9 mouse cellular contexts compared by ENCODE assay signal in genomic region chr6:38687216-38687615, GRCm38 (mm10). TPM values are rescaled to one million over a fixed set of nuclear protein-coding genes. Genes with fewer than 3 reads are reported as not detected.
A peak's percentile ranks its signal among the peaks of the same experiment; 100 is the strongest.
DNase-seq lines count a peak whose midpoint lies in the region; ATAC-seq and TF ChIP-seq lines count a peak whose summit lies in the region.
"Had no signal": no experiment of that assay in that cellular context is flagged by ENCODE, and none has a peak within 500 bp of the region (broad histone marks: within the 10 kb centered on the region; RNA-seq: fewer than 3 reads in every experiment).

No protein-coding gene starts in this region.

- no peak overlapping the region for H3K4me2 ChIP-seq in liver, postnatal 0 days (ENCODE audit: low read depth, low read length)
- H3K4me2 ChIP-seq: neural tube, embryonic 13.5 days had no signal

- H3K4me1 ChIP-seq in thymus, adult 2 months (replicated peaks; ENCODE audit: control insufficient read depth, insufficient read depth, low read length) = no peaks in the 10 kb centered on the region
- no peaks in the 10 kb centered on the region for H3K4me1 ChIP-seq in liver, postnatal 0 days (ENCODE audit: insufficient read depth)
- H3K4me1 ChIP-seq: neural tube, embryonic 13.5 days had no signal

- no peak overlapping the region for H3K4me3 ChIP-seq in thymus, adult 2 months (ENCODE audit: control insufficient read depth, insufficient read depth, low read length)
- H3K4me3 ChIP-seq in liver, postnatal 0 days (ENCODE audit: low read depth, low read length) = no peak overlapping the region
- H3K4me3 ChIP-seq: neural tube, embryonic 13.5 days had no signal

- H3K9ac ChIP-seq in liver, postnatal 0 days (replicated peaks) = no peak overlapping the region
- H3K9ac ChIP-seq: neural tube, embryonic 13.5 days had no signal

- ATAC-seq in liver, postnatal 0 days = no peak
- ATAC-seq in activated CD4-positive, CD25-positive, alpha-beta regulatory T cell, adult 4 months = no peak
- no peak for ATAC-seq in erythroid progenitor cell, adult 5-6 weeks (replicated peaks; ENCODE audit: low FRiP score, poor library complexity, severe bottlenecking)

- H3K9me3 ChIP-seq in liver, postnatal 0 days (ENCODE audit: low read length) = no peaks in the 10 kb centered on the region
- H3K9me3 ChIP-seq: neural tube, embryonic 13.5 days had no signal

- WGBS in thymus, adult 2 months = 78% methylated on average over 11 of the region's 11 CpGs
- 67% methylated on average over 11 of the region's 11 CpGs for WGBS in liver, postnatal 0 days (ENCODE audit: insufficient replicate concordance)

- no peak for TF ChIP-seq EP300 in liver, postnatal 0 days (IDR thresholded peaks at IDR 0.05; ENCODE audit: low read depth)

- TF ChIP-seq CTCF in thymus, adult 2 months (IDR thresholded peaks at IDR 0.05; ENCODE audit: borderline replicate concordance, control insufficient read depth, extremely low read depth, insufficient read depth, low read length, poor library complexity) = peak; percentile 71; the same call in 1 of the 2 replicates
- TF ChIP-seq CTCF in liver, postnatal 0 days (IDR thresholded peaks at IDR 0.05; ENCODE audit: low read depth) = peak; percentile 66

- H3K36me3 ChIP-seq in thymus, adult 2 months (ENCODE audit: control insufficient read depth, insufficient read depth, low read length) = no peaks in the 10 kb centered on the region
- H3K36me3 ChIP-seq in liver, postnatal 0 days (replicated peaks; ENCODE audit: insufficient read depth, low read length) = peaks cover 14% of the 10 kb centered on the region

- TF ChIP-seq POLR2A in thymus, adult 2 months (IDR thresholded peaks at IDR 0.05; ENCODE audit: control insufficient read depth, extremely low read depth, insufficient read depth, low read length, poor library complexity) = no peak

- intact Hi-C loops in heart, postnatal 14 days (cut with DNase I) = no loop called here
- intact Hi-C loops in heart, postnatal 25 days (cut with DNase I) = loop anchor here (2.0 kb wide), 1 partner anchor 36 kb away; no protein-coding TSS in a partner anchor

- peak; percentile 25 to 54 for DNase-seq in heart, postnatal 14 days
- DNase-seq in heart, postnatal 25 days (ENCODE audit: low spot score) = no peak
- DNase-seq in thymus, adult 2 months = peak; percentile 14
- DNase-seq in thymus, adult 18-20 months = no peak
- DNase-seq in cerebellum, adult 9-11 months = peak; percentile 22
- DNase-seq in liver, postnatal 0 days = peak; percentile 34

- no peaks in the 10 kb centered on the region for H3K27me3 ChIP-seq in thymus, adult 2 months (ENCODE audit: control insufficient read depth, insufficient read depth, low read length)
- H3K27me3 ChIP-seq in liver, postnatal 0 days (ENCODE audit: insufficient read depth, low read length) = no peaks in the 10 kb centered on the region
- H3K27me3 ChIP-seq: neural tube, embryonic 13.5 days had no signal

- no peak overlapping the region for H3K27ac ChIP-seq in thymus, adult 2 months (ENCODE audit: control insufficient read depth, insufficient read depth, low read length)
- H3K27ac ChIP-seq in liver, postnatal 0 days (ENCODE audit: low read depth) = no peak overlapping the region
- H3K27ac ChIP-seq: neural tube, embryonic 13.5 days had no signal

RNA-seq across cellular contexts. Expression of gene Clec2l, which starts 24.3 kb away (rescaled TPM):
- total RNA-seq in heart, postnatal 14 days (2021) = 1 to 10 TPM; 1.9 to 2.4 TPM
- total RNA-seq in heart, postnatal 25 days (2021) = 1 to 10 TPM; 1.6 to 1.7 TPM
- polyA plus RNA-seq in thymus, adult 2 months (2012; rRNA removed) = 0.67 and 0.93 TPM in 2 replicates
- not detected in 2 replicates for polyA plus RNA-seq in liver, postnatal 0 days (2015; fragmentation: Nextera tagmentation; extraction: Ambion mirVana)
- not detected for polyA plus RNA-seq in activated CD4-positive, CD25-positive, alpha-beta regulatory T cell, adult 4 months (2017; shearing (Covaris generic))
- not detected in 2 replicates for total RNA-seq in erythroid progenitor cell, adult 5-6 weeks (2015; ENCODE audit: low replicate concordance)
- total RNA-seq in erythroid progenitor cell, adult 5-6 weeks (2017; ENCODE audit: low replicate concordance) = 0.39 TPM in 1 of 2 replicates, not detected in the other

RNA-seq across cellular contexts. Expression of gene Klrg2, which starts 50.2 kb away (rescaled TPM):
- under 1 TPM; 0.24 to 0.32 TPM for total RNA-seq in heart, postnatal 14 days (2021)
- under 1 TPM; 0.36 to 0.81 TPM for total RNA-seq in heart, postnatal 25 days (2021)
- 0.41 and 0.44 TPM in 2 replicates for polyA plus RNA-seq in thymus, adult 2 months (2012; rRNA removed)
- not detected in 2 replicates for polyA plus RNA-seq in liver, postnatal 0 days (2015; fragmentation: Nextera tagmentation; extraction: Ambion mirVana)
- polyA plus RNA-seq in activated CD4-positive, CD25-positive, alpha-beta regulatory T cell, adult 4 months (2017; shearing (Covaris generic)) = not detected
- not detected in 2 replicates for total RNA-seq in erythroid progenitor cell, adult 5-6 weeks (2015; ENCODE audit: low replicate concordance)
- not detected in 2 replicates for total RNA-seq in erythroid progenitor cell, adult 5-6 weeks (2017; ENCODE audit: low replicate concordance)

Comparison
In these comparisons a context has a peak if more than half of its experiments do, and no peak if none do; other contexts are left out.
1. DNase-seq: peak in heart, postnatal 14 days (2 of 2), thymus, adult 2 months (single experiment), cerebellum, adult 9-11 months (single experiment) and liver, postnatal 0 days (single experiment); none in heart, postnatal 25 days (single experiment) and thymus, adult 18-20 months (0 of 2).